Mouse (Mus musculus): ENCODE data around the gene Mrps27.

Gene Mrps27

GRCm38 (mm10) chr13:99352758-99353489, 8.3 kb downstream of the Mrps27 start:
- DNase-seq = peak; percentile 95

DNA sequence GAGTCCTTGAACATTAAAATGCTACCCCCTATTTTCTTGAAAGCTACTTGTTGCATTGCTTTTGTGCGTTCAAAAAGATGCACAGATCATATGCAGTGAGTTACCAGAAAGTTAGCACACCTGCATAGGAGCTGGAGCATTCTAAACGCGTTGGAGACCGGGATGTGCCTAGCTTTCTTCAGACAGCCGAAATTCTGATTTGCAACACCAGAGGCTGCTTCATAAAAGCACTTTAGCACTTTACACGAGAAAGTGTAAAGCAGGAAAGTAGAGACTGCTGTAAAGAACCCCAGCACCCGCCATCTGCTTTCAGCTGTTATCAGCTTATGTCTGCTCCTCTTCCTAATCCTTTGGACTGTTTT, 8.9 kb downstream of the Mrps27 start:
- no peak for DNase-seq

GRCm38 (mm10) chr13:99355072-99355471, 10.5 kb downstream of the Mrps27 start:
- DNase-seq = no peak

GRCm38 (mm10) chr13:99355861-99356260, 11.3 kb downstream of the Mrps27 start:
- no peak for DNase-seq

GRCm38 (mm10) chr13:99356428-99357265, 12.1 kb downstream of the Mrps27 start:
- DNase-seq = no peak

DNA sequence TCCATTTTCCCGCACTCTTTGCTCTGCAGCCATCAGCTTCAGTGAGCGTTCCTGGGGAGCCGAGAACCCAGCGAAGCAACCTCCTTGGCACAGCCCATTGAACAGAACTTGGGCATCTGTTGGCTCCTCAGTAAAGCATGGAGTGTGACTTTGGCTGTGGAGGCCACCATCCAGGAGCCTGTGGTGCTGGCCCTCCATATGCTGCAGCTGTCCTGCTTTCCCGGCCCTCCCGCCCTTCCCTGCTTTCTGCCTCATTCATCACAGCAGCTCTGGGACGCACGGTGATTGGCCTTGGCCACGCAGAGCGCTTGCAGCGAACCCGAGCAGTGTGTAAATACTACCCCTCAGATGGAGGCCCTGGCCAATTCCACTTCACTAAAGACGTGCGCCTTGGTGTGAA, 14.3 kb downstream of the Mrps27 start:
- no peak for DNase-seq

DNA sequence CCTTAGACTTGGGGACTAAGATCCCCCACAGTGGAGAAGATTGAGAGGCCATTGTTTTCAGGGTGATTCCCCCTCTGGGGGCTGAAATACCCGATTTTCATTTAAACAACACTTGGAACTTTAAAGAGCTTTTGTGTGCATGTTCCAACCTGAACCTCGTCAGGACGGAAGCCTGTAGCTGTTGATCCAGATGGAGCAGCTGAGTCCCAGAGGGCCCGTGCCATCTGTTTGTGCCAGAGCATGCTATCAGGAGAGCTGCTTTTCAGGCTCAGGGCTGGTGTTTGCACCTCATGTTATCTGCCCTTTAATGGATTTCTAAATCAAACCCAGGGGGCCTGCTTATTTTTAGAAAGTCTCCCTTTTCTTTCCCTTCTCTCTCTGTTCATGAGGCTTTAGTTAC, 19.3 kb downstream of the Mrps27 start:
- no peak for DNase-seq

- no peak for DNase-seq
Measured at GRCm38 (mm10) chr13:99366422-99367175, 22.0 kb downstream of the Mrps27 start.

DNA sequence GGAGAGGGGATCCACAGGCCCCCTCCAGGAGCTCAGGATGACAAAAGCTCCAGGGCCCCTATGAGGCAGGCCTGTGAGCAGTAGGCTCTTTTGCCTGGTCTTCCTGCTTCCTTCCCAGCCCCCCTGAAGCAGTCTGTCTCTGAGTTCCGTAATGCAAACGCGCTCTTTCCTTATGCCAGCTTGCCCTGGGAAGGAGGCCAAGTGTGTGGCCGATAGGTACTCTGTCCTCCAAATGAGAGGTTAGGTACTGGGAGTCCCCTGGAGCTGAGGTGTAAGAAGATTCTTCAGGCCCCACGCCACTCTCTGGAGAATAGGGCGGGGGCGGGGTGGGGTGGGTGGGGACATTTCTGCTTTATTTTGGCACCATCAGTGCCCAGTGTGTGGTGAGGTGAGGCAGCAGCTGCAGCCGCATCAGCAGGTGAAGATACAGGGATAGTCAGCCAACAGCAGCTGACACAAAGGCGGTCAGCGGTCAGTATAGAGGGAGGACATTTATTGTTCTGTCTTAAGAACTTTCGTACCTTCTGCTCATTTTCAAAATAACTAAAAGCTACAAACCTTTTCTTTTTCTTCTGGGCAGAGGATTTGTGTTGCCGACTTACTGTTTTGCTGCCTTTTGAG, 23.1 kb downstream of the Mrps27 start:
- no peak for DNase-seq

GRCm38 (mm10) chr13:99369103-99369502, 24.5 kb downstream of the Mrps27 start:
- DNase-seq = no peak

GRCm38 (mm10) chr13:99371285-99371684, 26.7 kb downstream of the Mrps27 start:
- DNase-seq = no peak

- no peak for DNase-seq
Measured at GRCm38 (mm10) chr13:99373684-99374083, 29.1 kb downstream of the Mrps27 start.

GRCm38 (mm10) chr13:99374191-99374590, 29.6 kb downstream of the Mrps27 start:
- no peak for DNase-seq

DNA sequence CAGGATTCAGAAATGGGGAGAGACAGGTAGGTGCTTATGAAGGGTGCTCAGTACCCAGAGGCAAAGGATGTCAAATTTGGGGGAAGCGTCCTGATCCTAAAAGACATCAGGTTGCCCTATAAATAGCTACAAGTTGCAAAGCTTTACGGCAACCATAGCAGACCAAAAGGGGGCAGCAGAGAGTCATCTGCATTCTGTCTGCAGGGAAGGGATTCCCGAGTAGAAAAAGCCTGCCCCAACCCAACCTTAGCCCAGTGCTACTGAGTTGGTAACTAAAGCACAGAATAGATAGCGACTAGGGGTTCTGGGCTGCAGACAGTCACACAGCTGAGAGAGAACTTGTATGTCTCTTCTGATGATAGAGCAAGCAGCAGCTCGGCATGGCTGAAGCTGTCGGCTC, 31.0 kb downstream of the Mrps27 start:
- DNase-seq = peak; percentile 90

GRCm38 (mm10) chr13:99377055-99377454, 32.5 kb downstream of the Mrps27 start:
- DNase-seq = no peak

- no peak for DNase-seq
Measured at GRCm38 (mm10) chr13:99378223-99378622, 33.6 kb downstream of the Mrps27 start.

DNA sequence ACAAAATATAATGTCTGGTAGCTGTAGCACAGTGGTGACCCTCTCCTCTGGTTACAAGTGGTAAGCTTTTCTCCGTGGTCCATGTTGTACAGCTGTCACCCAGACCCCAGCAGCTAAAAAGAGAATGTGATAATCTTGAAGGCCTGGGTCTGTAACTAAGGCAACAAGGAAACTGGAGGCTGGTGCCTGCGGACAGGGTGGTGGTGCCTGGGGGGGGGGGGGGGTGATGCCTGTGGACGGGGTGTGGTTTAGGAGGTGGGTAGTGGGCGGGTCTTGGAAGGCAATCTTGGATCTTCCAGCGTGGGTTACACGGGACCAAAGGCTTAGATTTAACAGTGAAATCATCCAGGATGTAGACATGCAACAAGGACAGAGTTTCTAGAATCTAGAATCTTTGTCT, 37.8 kb downstream of the Mrps27 start:
- no peak for DNase-seq

- no peak for DNase-seq
Measured at GRCm38 (mm10) chr13:99384555-99385203, 40.1 kb downstream of the Mrps27 start.

GRCm38 (mm10) chr13:99385911-99386310, 41.3 kb downstream of the Mrps27 start:
- DNase-seq = no peak

DNA sequence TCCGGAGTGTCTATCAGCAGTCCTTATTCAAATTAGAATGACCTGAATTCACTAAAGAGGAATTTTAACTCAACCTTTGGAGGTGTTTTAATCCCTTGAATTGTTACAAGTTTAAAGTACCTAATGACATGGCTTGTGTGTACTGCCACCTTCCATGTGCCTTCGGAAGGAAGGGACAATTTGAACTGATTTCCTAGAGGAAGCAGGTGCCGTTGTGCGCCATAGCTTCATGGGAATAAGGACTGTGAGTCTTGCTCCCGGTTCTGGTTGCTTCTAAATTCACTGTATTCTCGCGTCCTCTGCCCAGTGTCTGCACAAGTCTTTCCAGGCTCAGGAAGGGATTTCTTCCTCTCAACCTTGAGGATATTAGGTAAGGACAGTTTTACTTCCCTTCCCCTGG, 41.8 kb downstream of the Mrps27 start:
- DNase-seq = no peak

- DNase-seq = no peak
Measured at GRCm38 (mm10) chr13:99387901-99388811, 43.6 kb downstream of the Mrps27 start.

Data from kidney, postnatal 10 days (tissue).